Mouse (Mus musculus) megakaryocyte, embryonic 14.5 days (primary cell): ENCODE measurements around the gene Itgb2l.

ENCODE experiments used
- FLI1 ChIP-seq: IDR thresholded peaks from 2 replicates; pipeline ENCODE4 v1.6.1; 2012; ENCODE audit warnings: low read length, inconsistent platforms, mixed read lengths
- GATA1 ChIP-seq: IDR thresholded peaks from 3 replicates; pipeline ENCODE4 v1.6.1; 2012; ENCODE audit warnings: mixed read lengths, low read length, inconsistent platforms, borderline replicate concordance

DNA sequence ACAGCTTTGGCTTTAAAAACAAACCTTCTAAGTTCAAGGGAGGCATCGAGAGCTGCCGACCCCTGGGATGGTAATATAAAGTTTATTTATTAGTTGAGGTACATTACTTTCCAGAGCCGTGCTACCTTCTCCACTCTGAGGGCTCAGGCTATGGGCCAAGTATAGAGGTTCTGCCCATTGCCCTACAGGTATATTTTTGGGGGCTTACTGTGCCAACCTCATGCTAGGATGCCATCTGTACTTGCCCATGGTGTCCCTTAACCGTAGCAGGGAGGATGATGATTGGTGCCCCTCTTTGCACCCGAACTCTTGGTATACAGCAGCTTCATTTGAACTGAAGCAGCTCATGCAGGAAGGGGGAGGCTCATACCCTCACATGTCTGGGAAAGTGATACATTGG lies 14.2 kb upstream of the Itgb2l start:
- TF ChIP-seq GATA1: no peak
- no peak for TF ChIP-seq FLI1
